Mouse (Mus musculus): ENCODE measurements around the gene Apcs. TPM values are rescaled to one million over a fixed set of nuclear protein-coding genes. Genes with fewer than 3 reads are reported as not detected.

Apcs gene
- not detected in 2 replicates for polyA plus RNA-seq (2014; fragmentation: Nextera tagmentation; extraction: Ambion mirVana)

GRCm38 (mm10) chr1:172894777-172895357 is at the start of gene Apcs:
TSS of gene Apcs (minus strand) at chr1:172895041.
- Histone ChIP-seq H3K36me3 (replicated peaks; ENCODE audit: control insufficient read depth, insufficient read depth) (no peaks in the 10 kb centered on the region), H3K4me3 (replicated peaks; ENCODE audit: low read length) (no peak within 1 kb of the TSS), H3K27me3 (ENCODE audit: control insufficient read depth, insufficient read depth, low read length) (no peaks in the 10 kb centered on the region), H3K4me1 (replicated peaks; ENCODE audit: control insufficient read depth, insufficient read depth, low read length) (no peaks in the 10 kb centered on the region), H3K27ac (no peak within 1 kb of the TSS), H3K9me3 (ENCODE audit: control insufficient read depth, low read length) (no peaks in the 10 kb centered on the region), H3K4me2 (replicated peaks) (no peak within 1 kb of the TSS), H3K9ac (no peak within 1 kb of the TSS)
- DNase-seq (ENCODE audit: low spot score) (no peak), ATAC-seq (ENCODE audit: low FRiP score) (no peak)
- 67% methylated on average over 2 of the region's 2 CpGs for WGBS

GRCm38 (mm10) chr1:172932197-172932596 is 37.4 kb upstream of the Apcs start:
- no peaks in the 10 kb centered on the region for H3K27me3 ChIP-seq (ENCODE audit: control insufficient read depth, insufficient read depth, low read length)
- no peaks in the 10 kb centered on the region for H3K36me3 ChIP-seq (replicated peaks; ENCODE audit: control insufficient read depth, insufficient read depth)
- no peak overlapping the region for H3K9ac ChIP-seq
- no peak overlapping the region for H3K27ac ChIP-seq
- H3K4me3 ChIP-seq (replicated peaks; ENCODE audit: low read length): no peak overlapping the region
- H3K4me1 ChIP-seq (replicated peaks; ENCODE audit: control insufficient read depth, insufficient read depth, low read length): no peaks in the 10 kb centered on the region
- H3K4me2 ChIP-seq (replicated peaks): no peak overlapping the region
- no peak for DNase-seq (ENCODE audit: low spot score)
- WGBS: 89% methylated on average over 2 of the region's 2 CpGs
- no peaks in the 10 kb centered on the region for H3K9me3 ChIP-seq (ENCODE audit: control insufficient read depth, low read length)
- no peak for ATAC-seq (ENCODE audit: low FRiP score)

GRCm38 (mm10) chr1:172918450-172918849 is 23.6 kb upstream of the Apcs start:
- no peak overlapping the region for H3K4me2 ChIP-seq (replicated peaks)
- DNase-seq (ENCODE audit: low spot score): no peak
- no peaks in the 10 kb centered on the region for H3K4me1 ChIP-seq (replicated peaks; ENCODE audit: control insufficient read depth, insufficient read depth, low read length)
- H3K36me3 ChIP-seq (replicated peaks; ENCODE audit: control insufficient read depth, insufficient read depth): no peaks in the 10 kb centered on the region
- no peaks in the 10 kb centered on the region for H3K9me3 ChIP-seq (ENCODE audit: control insufficient read depth, low read length)
- H3K9ac ChIP-seq: no peak overlapping the region
- no peak for ATAC-seq (ENCODE audit: low FRiP score)
- H3K4me3 ChIP-seq (replicated peaks; ENCODE audit: low read length): no peak overlapping the region
- WGBS: 86% methylated on average over 2 of the region's 2 CpGs
- no peaks in the 10 kb centered on the region for H3K27me3 ChIP-seq (ENCODE audit: control insufficient read depth, insufficient read depth, low read length)
- H3K27ac ChIP-seq: no peak overlapping the region

GRCm38 (mm10) chr1:172917115-172917514 is 22.3 kb upstream of the Apcs start:
- DNase-seq (ENCODE audit: low spot score) (no peak), ATAC-seq (ENCODE audit: low FRiP score) (no peak)
- H3K9ac ChIP-seq: no peak overlapping the region
- no peaks in the 10 kb centered on the region for H3K4me1 ChIP-seq (replicated peaks; ENCODE audit: control insufficient read depth, insufficient read depth, low read length)
- no peak overlapping the region for H3K27ac ChIP-seq
- H3K27me3 ChIP-seq (ENCODE audit: control insufficient read depth, insufficient read depth, low read length): no peaks in the 10 kb centered on the region
- H3K4me2 ChIP-seq (replicated peaks): no peak overlapping the region
- no peaks in the 10 kb centered on the region for H3K36me3 ChIP-seq (replicated peaks; ENCODE audit: control insufficient read depth, insufficient read depth)
- 87% methylated on average over 1 of the region's 1 CpGs for WGBS
- no peaks in the 10 kb centered on the region for H3K9me3 ChIP-seq (ENCODE audit: control insufficient read depth, low read length)
- no peak overlapping the region for H3K4me3 ChIP-seq (replicated peaks; ENCODE audit: low read length)

GRCm38 (mm10) chr1:172903313-172903712 is 8.5 kb upstream of the Apcs start:
- ATAC-seq (ENCODE audit: low FRiP score) (no peak), DNase-seq (ENCODE audit: low spot score) (no peak)
- no peaks in the 10 kb centered on the region for H3K36me3 ChIP-seq (replicated peaks; ENCODE audit: control insufficient read depth, insufficient read depth)
- H3K27me3 ChIP-seq (ENCODE audit: control insufficient read depth, insufficient read depth, low read length): no peaks in the 10 kb centered on the region
- no peak overlapping the region for H3K27ac ChIP-seq
- H3K4me1 ChIP-seq (replicated peaks; ENCODE audit: control insufficient read depth, insufficient read depth, low read length): no peaks in the 10 kb centered on the region
- no peak overlapping the region for H3K4me2 ChIP-seq (replicated peaks)
- H3K9me3 ChIP-seq (ENCODE audit: control insufficient read depth, low read length): no peaks in the 10 kb centered on the region
- no peak overlapping the region for H3K9ac ChIP-seq
- H3K4me3 ChIP-seq (replicated peaks; ENCODE audit: low read length): no peak overlapping the region

- Histone ChIP-seq H3K4me1 (replicated peaks; ENCODE audit: control insufficient read depth, insufficient read depth, low read length) (no peaks in the 10 kb centered on the region), H3K9ac (no peak overlapping the region), H3K27ac (no peak overlapping the region), H3K36me3 (replicated peaks; ENCODE audit: control insufficient read depth, insufficient read depth) (no peaks in the 10 kb centered on the region), H3K4me3 (replicated peaks; ENCODE audit: low read length) (no peak overlapping the region), H3K27me3 (ENCODE audit: control insufficient read depth, insufficient read depth, low read length) (no peaks in the 10 kb centered on the region), H3K4me2 (replicated peaks) (no peak overlapping the region), H3K9me3 (ENCODE audit: control insufficient read depth, low read length) (no peaks in the 10 kb centered on the region)
- WGBS: 87% methylated on average over 2 of the region's 2 CpGs
- ATAC-seq (ENCODE audit: low FRiP score): no peak
- DNase-seq (ENCODE audit: low spot score): no peak
Measured at GRCm38 (mm10) chr1:172895435-172895834, 594 bp upstream of the Apcs start.

GRCm38 (mm10) chr1:172876675-172877074 is 18.2 kb downstream of the Apcs start:
- Histone ChIP-seq H3K4me3 (replicated peaks; ENCODE audit: low read length) (no peak overlapping the region), H3K4me2 (replicated peaks) (no peak overlapping the region), H3K9ac (no peak overlapping the region), H3K36me3 (replicated peaks; ENCODE audit: control insufficient read depth, insufficient read depth) (no peaks in the 10 kb centered on the region), H3K27me3 (ENCODE audit: control insufficient read depth, insufficient read depth, low read length) (no peaks in the 10 kb centered on the region), H3K4me1 (replicated peaks; ENCODE audit: control insufficient read depth, insufficient read depth, low read length) (no peaks in the 10 kb centered on the region), H3K9me3 (ENCODE audit: control insufficient read depth, low read length) (no peaks in the 10 kb centered on the region), H3K27ac (no peak overlapping the region)
- 52% methylated on average over 1 of the region's 1 CpGs for WGBS
- ATAC-seq (ENCODE audit: low FRiP score) (no peak), DNase-seq (ENCODE audit: low spot score) (no peak)

GRCm38 (mm10) chr1:172875265-172875664 is 19.6 kb downstream of the Apcs start:
- Histone ChIP-seq H3K9me3 (ENCODE audit: control insufficient read depth, low read length) (no peaks in the 10 kb centered on the region), H3K4me2 (replicated peaks) (no peak overlapping the region), H3K27me3 (ENCODE audit: control insufficient read depth, insufficient read depth, low read length) (no peaks in the 10 kb centered on the region), H3K4me1 (replicated peaks; ENCODE audit: control insufficient read depth, insufficient read depth, low read length) (no peaks in the 10 kb centered on the region), H3K9ac (no peak overlapping the region), H3K27ac (no peak overlapping the region), H3K36me3 (replicated peaks; ENCODE audit: control insufficient read depth, insufficient read depth) (no peaks in the 10 kb centered on the region), H3K4me3 (replicated peaks; ENCODE audit: low read length) (no peak overlapping the region)
- WGBS: 92% methylated on average over 4 of the region's 4 CpGs
- ATAC-seq (ENCODE audit: low FRiP score) (no peak), DNase-seq (ENCODE audit: low spot score) (no peak)

GRCm38 (mm10) chr1:172848171-172848570 is 46.7 kb downstream of the Apcs start:
- no peak overlapping the region for H3K9ac ChIP-seq
- DNase-seq (ENCODE audit: low spot score): no peak

More at GRCm38 (mm10) chr1:172848171-172848570, 46.7 kb downstream of the Apcs start:
- 0 out of 2 replicates have a peak, but pooled peaks have one; percentile 27 for ATAC-seq (ENCODE audit: low FRiP score)
- 87% methylated on average over 2 of the region's 2 CpGs for WGBS
- Histone ChIP-seq H3K36me3 (replicated peaks; ENCODE audit: control insufficient read depth, insufficient read depth) (no peaks in the 10 kb centered on the region), H3K4me1 (replicated peaks; ENCODE audit: control insufficient read depth, insufficient read depth, low read length) (no peaks in the 10 kb centered on the region), H3K4me3 (replicated peaks; ENCODE audit: low read length) (no peak overlapping the region), H3K27ac (no peak overlapping the region), H3K27me3 (ENCODE audit: control insufficient read depth, insufficient read depth, low read length) (no peaks in the 10 kb centered on the region), H3K9me3 (ENCODE audit: control insufficient read depth, low read length) (no peaks in the 10 kb centered on the region), H3K4me2 (replicated peaks) (no peak overlapping the region)
